Mouse (Mus musculus) stomach, embryonic 14.5 days (tissue): ENCODE data around the gene Gpatch4. TPM values are rescaled to one million over a fixed set of nuclear protein-coding genes. Genes with fewer than 3 reads are reported as not detected.

Experiments used
- ATAC-seq: fragments of 200-750 bp; cut with Nextera tagmentation; 2 replicates; pipeline ENCODE4 v1.8.0; 2017; ENCODE audit warnings: low read depth, moderate TSS enrichment; ENCODE audit not compliant: insufficient number of reproducible peaks, insufficient read depth, low FRiP score
- H3K27ac ChIP-seq: fragments of 300-500 bp; sonication (generic); 2 replicates; pipeline ENCODE4 v1.5.1; 2014; ENCODE audit warnings: mild to moderate bottlenecking, low read length, moderate library complexity, mixed read lengths
- H3K27me3 ChIP-seq: fragments of 300-500 bp; sonication (generic); 2 replicates; pipeline ENCODE4 v1.6.1; 2014; ENCODE audit warnings: low read length, control low read depth, mixed read lengths; ENCODE audit not compliant: control insufficient read depth, insufficient read depth
- H3K36me3 ChIP-seq: fragments of 300-500 bp; sonication (generic); 2 replicates; pipeline ENCODE4 v1.6.1; 2014; ENCODE audit warnings: mild to moderate bottlenecking, control low read depth, low read length, moderate library complexity, mixed read lengths; ENCODE audit not compliant: control insufficient read depth, insufficient read depth
- H3K4me1 ChIP-seq: fragments of 300-500 bp; sonication (generic); 2 replicates; pipeline ENCODE4 v1.6.1; 2014; ENCODE audit warnings: low read length, control low read depth, mixed read lengths; ENCODE audit not compliant: control insufficient read depth, insufficient read depth
- H3K4me2 ChIP-seq: fragments of 300-500 bp; sonication (generic); replicated peaks from 2 replicates; pipeline ENCODE4 v1.6.1; 2014; ENCODE audit warnings: low read depth, low read length, control low read depth
- H3K4me3 ChIP-seq: fragments of 300-500 bp; sonication (generic); 2 replicates; pipeline ENCODE4 v1.5.1; 2014; ENCODE audit warnings: low read depth, low read length, control low read depth
- H3K9ac ChIP-seq: fragments of 300-500 bp; sonication (generic); replicated peaks from 2 replicates; pipeline ENCODE4 v1.6.1; 2014; ENCODE audit warnings: low read depth, mild to moderate bottlenecking, control low read depth, low read length, moderate library complexity, mixed read lengths
- H3K9me3 ChIP-seq: fragments of 300-500 bp; sonication (generic); 2 replicates; pipeline ENCODE4 v1.6.1; 2016; ENCODE audit warnings: low read depth, low read length, control low read depth; ENCODE audit not compliant: control insufficient read depth
- WGBS: fragments of 180-500 bp; shearing (Covaris S2); extraction: QIAGEN DNeasy Blood & Tissue Kit; methylation state at CpG from one replicate; pipeline ENCODE4 v1.1.7; 2014; 5-methylcytosine and 5-hydroxymethylcytosine counted together
- polyA plus RNA-seq: library from polyadenylated mRNA; unstranded; fragments of >200 nt; fragmentation: Nextera tagmentation; extraction: Ambion mirVana; gene quantifications from 2 replicates; pipeline ENCODE4 v1.2.1, GENCODE M21; 2014

Gpatch4 gene
- polyA plus RNA-seq, 1 experiment from 2014 or later, result 36.0 TPM

DNA sequence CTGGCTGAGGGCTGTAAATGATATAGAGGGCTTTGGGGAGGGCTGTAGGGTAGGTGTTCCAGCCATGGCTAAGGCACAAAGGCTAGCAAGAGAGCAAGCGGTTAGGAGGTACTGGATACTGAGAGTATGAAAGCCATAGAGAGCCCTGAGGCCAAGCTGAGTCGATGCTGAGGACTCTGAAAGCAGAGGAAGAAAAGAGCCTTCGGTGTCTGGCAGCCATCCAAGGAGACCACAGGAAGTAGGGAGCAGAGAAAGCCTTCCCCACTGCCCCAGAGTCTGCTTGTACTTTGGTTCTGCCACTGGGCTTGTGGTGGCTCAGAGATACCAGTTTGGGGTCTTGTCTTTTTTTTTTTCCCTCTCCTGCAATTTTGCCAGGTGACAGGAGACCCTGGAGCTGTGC, 57.3 kb downstream of the Gpatch4 start:
- WGBS, result 79% methylated on average over 3 of the region's 3 CpGs
- Histone ChIP-seq H3K4me2 (no peak overlapping the region), H3K36me3 (peaks cover 61% of the 10 kb centered on the region), H3K9ac (no peak overlapping the region), H3K27ac (no peak overlapping the region), H3K4me1 (no peaks in the 10 kb centered on the region), H3K9me3 (no peaks in the 10 kb centered on the region), H3K4me3 (no peak overlapping the region), H3K27me3 (no peaks in the 10 kb centered on the region)
- ATAC-seq, result no peak

DNA sequence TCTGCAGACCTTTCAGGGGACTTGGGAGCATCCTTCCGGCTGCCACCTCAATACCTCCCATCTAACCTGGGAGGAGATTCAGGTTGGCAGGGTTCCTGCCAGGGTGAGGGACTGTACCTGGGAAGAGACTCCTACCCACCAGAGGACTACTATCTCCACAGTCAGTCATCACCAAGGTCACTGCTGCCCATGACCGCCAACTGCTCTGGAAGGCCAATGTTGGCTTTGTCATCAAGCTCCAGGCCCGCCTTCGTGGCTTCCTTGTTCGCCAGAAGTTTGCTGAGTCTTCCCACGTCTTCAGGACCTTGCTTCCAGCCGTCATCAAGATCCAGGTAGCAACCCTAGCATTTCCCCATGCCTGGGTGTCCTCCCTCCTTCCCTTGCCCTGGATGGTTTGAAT, 58.8 kb downstream of the Gpatch4 start:
- no peak overlapping the region for H3K27ac ChIP-seq
- 86% methylated on average over 7 of the region's 7 CpGs for WGBS
- H3K4me3 ChIP-seq, result no peak overlapping the region
- no peaks in the 10 kb centered on the region for H3K4me1 ChIP-seq
- no peak for ATAC-seq
- H3K27me3 ChIP-seq, result no peaks in the 10 kb centered on the region
- no peaks in the 10 kb centered on the region for H3K9me3 ChIP-seq
- H3K36me3 ChIP-seq, result peaks cover 61% of the 10 kb centered on the region
- H3K9ac ChIP-seq, result no peak overlapping the region
- no peak overlapping the region for H3K4me2 ChIP-seq

DNA sequence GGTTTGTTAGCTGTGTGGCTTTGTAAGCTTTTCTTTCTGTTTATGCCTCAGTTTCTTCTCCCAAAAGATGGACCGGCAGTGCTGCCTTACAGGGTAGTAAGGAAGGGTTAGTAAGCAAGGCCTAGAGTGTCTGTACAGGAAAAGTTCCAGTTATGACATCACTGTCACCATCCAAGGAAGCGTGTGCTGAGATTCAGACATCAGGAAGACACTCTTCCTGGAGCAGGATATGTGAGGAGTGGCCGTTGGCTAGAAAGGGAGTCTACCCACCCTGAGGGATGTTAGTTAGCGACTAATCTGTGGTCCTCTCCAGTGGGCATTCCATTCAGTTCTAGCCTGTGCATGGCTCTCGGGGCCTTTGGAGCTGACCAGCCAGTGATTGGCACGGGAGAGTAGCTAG, 59.3 kb downstream of the Gpatch4 start:
- no peak overlapping the region for H3K27ac ChIP-seq
- H3K27me3 ChIP-seq, result no peaks in the 10 kb centered on the region
- WGBS, result 84% methylated on average over 6 of the region's 6 CpGs
- H3K4me1 ChIP-seq, result no peaks in the 10 kb centered on the region
- H3K9me3 ChIP-seq, result no peaks in the 10 kb centered on the region
- no peak for ATAC-seq
- no peak overlapping the region for H3K4me2 ChIP-seq
- no peak overlapping the region for H3K9ac ChIP-seq
- H3K4me3 ChIP-seq, result no peak overlapping the region
- peaks cover 61% of the 10 kb centered on the region for H3K36me3 ChIP-seq

GRCm38 (mm10) chr3:88102611-88103010, 59.7 kb downstream of the Gpatch4 start:
- Histone ChIP-seq H3K9ac (no peak overlapping the region), H3K27me3 (no peaks in the 10 kb centered on the region), H3K4me3 (no peak overlapping the region), H3K36me3 (peaks cover 61% of the 10 kb centered on the region), H3K4me2 (no peak overlapping the region), H3K4me1 (no peaks in the 10 kb centered on the region), H3K27ac (no peak overlapping the region), H3K9me3 (no peaks in the 10 kb centered on the region)
- 74% methylated on average over 6 of the region's 6 CpGs for WGBS
- ATAC-seq, result no peak

Other genes starting within 250 kb of the Gpatch4 start
- gene Ntrk1, start 247.9 kb upstream of the Gpatch4 start, polyA plus RNA-seq, result 0.88 and 0.97 TPM in 2 replicates
- 0.20 and 0.55 TPM in 2 replicates for gene Insrr, start 246.2 kb upstream of the Gpatch4 start, polyA plus RNA-seq
- 25.4 and 28.3 TPM in 2 replicates for gene Pear1, start 218.8 kb upstream of the Gpatch4 start, polyA plus RNA-seq
- gene Sh2d2a, start 196.4 kb upstream of the Gpatch4 start, polyA plus RNA-seq, result 0.17 TPM in 1 of 2 replicates, not detected in the other
- gene Prcc, start 157.5 kb upstream of the Gpatch4 start, polyA plus RNA-seq, result 12.9 and 14.1 TPM in 2 replicates
- 119 and 135 TPM in 2 replicates for gene Hdgf, start 136.8 kb upstream of the Gpatch4 start, polyA plus RNA-seq
- 73.5 and 75.5 TPM in 2 replicates for gene Mrpl24, start 123.6 kb upstream of the Gpatch4 start, polyA plus RNA-seq
- 31.9 and 35.4 TPM in 2 replicates for gene Isg20l2, start 112.8 kb upstream of the Gpatch4 start, polyA plus RNA-seq
- 17.9 and 20.0 TPM in 2 replicates for gene Rrnad1, start 112.4 kb upstream of the Gpatch4 start, polyA plus RNA-seq
- 30.7 and 44.1 TPM in 2 replicates for gene Crabp2, start 94.4 kb upstream of the Gpatch4 start, polyA plus RNA-seq
- 10.5 and 10.6 TPM in 2 replicates for gene Nes, start 72.0 kb upstream of the Gpatch4 start, polyA plus RNA-seq
- 0.10 and 0.27 TPM in 2 replicates for gene Bcan, start 42.9 kb upstream of the Gpatch4 start, polyA plus RNA-seq
- gene Hapln2, start 15.5 kb upstream of the Gpatch4 start, polyA plus RNA-seq, result 0.26 TPM in 1 of 2 replicates, not detected in the other
- gene Naxe, start 15.4 kb downstream of the Gpatch4 start, polyA plus RNA-seq, result 182 and 196 TPM in 2 replicates
- not detected in 2 replicates for gene Ttc24, start 35.2 kb downstream of the Gpatch4 start, polyA plus RNA-seq
- gene Iqgap3, start 38.9 kb downstream of the Gpatch4 start, polyA plus RNA-seq, result 19.8 and 21.0 TPM in 2 replicates
- gene Mef2d, start 99.3 kb downstream of the Gpatch4 start, polyA plus RNA-seq, result 19.5 and 20.1 TPM in 2 replicates
- 3.2 and 4.2 TPM in 2 replicates for gene Rhbg, start 211.6 kb downstream of the Gpatch4 start, polyA plus RNA-seq
- gene Gm38392, start 244.1 kb downstream of the Gpatch4 start, polyA plus RNA-seq, result 0.33 and 0.64 TPM in 2 replicates